14 mouse cellular contexts compared by ENCODE assay signal in genomic region chr2:105678306-105678705, GRCm38 (mm10). TPM values are rescaled to one million over a fixed set of nuclear protein-coding genes. Genes with fewer than 3 reads are reported as not detected.
DNase-seq lines count a peak whose midpoint lies in the region; ATAC-seq lines count a peak whose summit lies in the region.
"Had no signal": no experiment of that assay in that cellular context is flagged by ENCODE, and none has a peak within 500 bp of the region (broad histone marks: within the 10 kb centered on the region; RNA-seq: fewer than 3 reads in every experiment).

No protein-coding gene starts in this region.

- no peak overlapping the region; the same call in 1 of the 2 replicates for H3K9ac ChIP-seq in neural tube, embryonic 11.5 days (ENCODE audit: low read length)
- H3K9ac ChIP-seq in forebrain, embryonic 13.5 days: peak overlapping the region; percentile 75
- H3K9ac ChIP-seq in hindbrain, embryonic 16.5 days (ENCODE audit: low read depth, low read length): no peak overlapping the region; the same call in 1 of the 2 replicates
- H3K9ac ChIP-seq: embryonic facial prominence, embryonic 13.5 days had no signal

- H3K36me3 ChIP-seq in neural tube, embryonic 11.5 days (ENCODE audit: control insufficient read depth, insufficient read depth, low read length): no peaks in the 10 kb centered on the region
- no peaks in the 10 kb centered on the region for H3K36me3 ChIP-seq in forebrain, embryonic 13.5 days (ENCODE audit: poor library complexity, severe bottlenecking)
- no peaks in the 10 kb centered on the region for H3K36me3 ChIP-seq in hindbrain, embryonic 16.5 days (ENCODE audit: control insufficient read depth, insufficient read depth, low read length)
- H3K36me3 ChIP-seq: embryonic facial prominence, embryonic 13.5 days had no signal

- H3K4me1 ChIP-seq in neural tube, embryonic 11.5 days (ENCODE audit: control insufficient read depth, insufficient read depth, low read length): peaks cover 25% of the 10 kb centered on the region
- peaks cover 74% of the 10 kb centered on the region for H3K4me1 ChIP-seq in forebrain, embryonic 13.5 days
- H3K4me1 ChIP-seq in hindbrain, embryonic 16.5 days (ENCODE audit: control insufficient read depth, insufficient read depth, low read depth, low read length): peaks cover 9% of the 10 kb centered on the region

- WGBS in neural tube, embryonic 11.5 days: 3% methylated on average over 4 of the region's 4 CpGs
- WGBS in forebrain, embryonic 13.5 days: 4% methylated on average over 4 of the region's 4 CpGs
- WGBS in hindbrain, embryonic 16.5 days: 11% methylated on average over 4 of the region's 4 CpGs

- no peaks in the 10 kb centered on the region for H3K9me3 ChIP-seq in neural tube, embryonic 11.5 days (ENCODE audit: control insufficient read depth, low read length)
- H3K9me3 ChIP-seq in forebrain, embryonic 13.5 days (replicated peaks): no peaks in the 10 kb centered on the region
- no peaks in the 10 kb centered on the region for H3K9me3 ChIP-seq in hindbrain, embryonic 16.5 days (ENCODE audit: control insufficient read depth, low read length)
- H3K9me3 ChIP-seq: embryonic facial prominence, embryonic 13.5 days had no signal

- peak overlapping the region; percentile 62 for H3K4me3 ChIP-seq in neural tube, embryonic 11.5 days (ENCODE audit: low read depth, low read length)
- H3K4me3 ChIP-seq in forebrain, embryonic 13.5 days: peak overlapping the region; percentile 72
- peak overlapping the region; percentile 30 for H3K4me3 ChIP-seq in hindbrain, embryonic 16.5 days (ENCODE audit: low read length)
- H3K4me3 ChIP-seq: embryonic facial prominence, embryonic 13.5 days had no signal

- H3K4me2 ChIP-seq in neural tube, embryonic 11.5 days (ENCODE audit: low read depth): peak overlapping the region; percentile 71
- peak overlapping the region; percentile 78 for H3K4me2 ChIP-seq in forebrain, embryonic 13.5 days
- H3K4me2 ChIP-seq in hindbrain, embryonic 16.5 days (ENCODE audit: low read length): peak overlapping the region; percentile 54
- H3K4me2 ChIP-seq: embryonic facial prominence, embryonic 13.5 days had no signal

- no peak for ATAC-seq in neural tube, embryonic 11.5 days (ENCODE audit: insufficient read depth, low FRiP score, low TSS enrichment)
- ATAC-seq in forebrain, embryonic 13.5 days: no peak
- ATAC-seq in hindbrain, embryonic 16.5 days: no peak
- ATAC-seq: lung, postnatal 0 days had no signal

- no peak for DNase-seq in neural tube, embryonic 11.5 days (ENCODE audit: low spot score)
- DNase-seq in neural tube, embryonic 10.5 days (ENCODE audit: extremely low spot score, low spot score): no peak
- DNase-seq in spleen, adult 12 weeks (ENCODE audit: low spot score): no peak
- DNase-seq in spleen, postnatal 4 days (ENCODE audit: low spot score in 2 of 2): no peak
- no peak for DNase-seq in thymus, postnatal 25 days
- DNase-seq: adrenal gland, adult 8-10 months; heart, postnatal 14 days; kidney, adult 18-20 months had no signal

- H3K27me3 ChIP-seq in neural tube, embryonic 11.5 days (ENCODE audit: control insufficient read depth, insufficient read depth, low read length): peaks cover 66% of the 10 kb centered on the region
- H3K27me3 ChIP-seq in forebrain, embryonic 13.5 days: peaks cover 52% of the 10 kb centered on the region
- H3K27me3 ChIP-seq in hindbrain, embryonic 16.5 days (replicated peaks; ENCODE audit: control insufficient read depth, insufficient read depth, low read length): peaks cover 20% of the 10 kb centered on the region

- H3K27ac ChIP-seq in neural tube, embryonic 11.5 days (ENCODE audit: low read depth, low read length): no peak overlapping the region
- peak overlapping the region; percentile 95; the same call in 1 of the 2 replicates for H3K27ac ChIP-seq in forebrain, embryonic 13.5 days
- no peak overlapping the region for H3K27ac ChIP-seq in hindbrain, embryonic 16.5 days (ENCODE audit: low read depth, low read length)
- H3K27ac ChIP-seq: embryonic facial prominence, embryonic 13.5 days had no signal

RNA-seq across cellular contexts. Expression of gene Pax6, which starts 9.6 kb away (rescaled TPM):
- 28.2 and 30.7 TPM in 2 replicates for polyA plus RNA-seq in neural tube, embryonic 11.5 days (2014; fragmentation: Nextera tagmentation; extraction: Ambion mirVana)
- 87.1 and 92.7 TPM in 2 replicates for polyA plus RNA-seq in forebrain, embryonic 13.5 days (2015; fragmentation: Nextera tagmentation; extraction: Ambion mirVana)
- polyA plus RNA-seq in hindbrain, embryonic 16.5 days (2015; fragmentation: Nextera tagmentation; extraction: Ambion mirVana): 40.7 and 43.8 TPM in 2 replicates
- polyA plus RNA-seq: liver, adult 2 months; lung, postnatal 0 days; urinary bladder, adult 2 months had no signal
